Mouse (Mus musculus): ENCODE results near the gene Slc13a3. TPM values are rescaled to one million over a fixed set of nuclear protein-coding genes. Genes with fewer than 3 reads are reported as not detected.

Gene Slc13a3
- polyA plus RNA-seq, 1 experiment from 2014 or later: 1.9 TPM

DNA sequence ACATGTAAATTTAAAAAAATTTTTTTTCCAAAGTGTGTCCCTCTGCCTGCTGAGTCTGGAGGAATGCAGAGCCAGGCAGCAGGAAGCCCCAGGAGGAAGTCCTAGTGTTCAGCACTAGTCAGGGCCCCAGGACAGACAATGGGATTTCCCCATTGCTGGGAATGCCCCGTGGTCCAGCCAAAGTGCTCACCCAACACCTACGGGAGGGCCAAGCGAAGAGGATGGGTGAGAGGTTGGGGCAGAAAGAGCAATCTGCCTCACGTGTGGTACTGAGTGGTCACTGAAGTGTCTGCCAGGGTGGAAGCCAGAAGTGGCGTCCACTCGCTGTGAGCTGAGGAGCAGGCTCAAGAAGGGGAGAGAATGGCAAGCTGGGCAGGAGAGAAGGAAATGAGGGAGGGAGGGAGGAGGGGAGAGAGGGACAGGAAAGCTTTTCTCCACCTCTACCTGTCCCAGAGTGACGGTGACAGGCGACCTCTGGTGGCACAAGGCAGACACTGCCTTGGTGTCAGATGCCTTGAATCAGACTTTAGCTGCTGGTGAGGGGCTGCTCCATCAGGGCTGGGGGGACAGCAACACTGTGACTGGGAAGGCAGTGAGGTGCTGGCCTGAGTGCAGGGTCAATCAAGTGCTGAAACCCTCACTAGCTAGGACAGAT, 14.0 kb upstream of the Slc13a3 start:
- ATAC-seq (ENCODE audit: low read depth): peak; percentile 59
- H3K4me2 ChIP-seq (ENCODE audit: low read depth, low read length): peak overlapping the region; percentile 2; the same call in 1 of the 2 replicates
- no peaks in the 10 kb centered on the region for H3K9me3 ChIP-seq (ENCODE audit: control insufficient read depth, low read length)
- no peak overlapping the region for H3K4me3 ChIP-seq (ENCODE audit: low read depth, low read length)
- peak; percentile 63 for DNase-seq (ENCODE audit: low spot score)
- peaks cover under 1% of the 10 kb centered on the region; the same call in 1 of the 2 replicates for H3K4me1 ChIP-seq (ENCODE audit: control insufficient read depth, insufficient read depth, low read length)
- H3K27me3 ChIP-seq (replicated peaks; ENCODE audit: control insufficient read depth, insufficient read depth, low read length): no peaks in the 10 kb centered on the region
- H3K27ac ChIP-seq (replicated peaks; ENCODE audit: low read depth, low read length): no peak overlapping the region; the same call in 1 of the 2 replicates
- peaks cover 29% of the 10 kb centered on the region for H3K36me3 ChIP-seq (ENCODE audit: control insufficient read depth, insufficient read depth, low read length)
- 31% methylated on average over 8 of the region's 8 CpGs for WGBS
- H3K9ac ChIP-seq (ENCODE audit: low read depth, low read length): no peak overlapping the region

DNA sequence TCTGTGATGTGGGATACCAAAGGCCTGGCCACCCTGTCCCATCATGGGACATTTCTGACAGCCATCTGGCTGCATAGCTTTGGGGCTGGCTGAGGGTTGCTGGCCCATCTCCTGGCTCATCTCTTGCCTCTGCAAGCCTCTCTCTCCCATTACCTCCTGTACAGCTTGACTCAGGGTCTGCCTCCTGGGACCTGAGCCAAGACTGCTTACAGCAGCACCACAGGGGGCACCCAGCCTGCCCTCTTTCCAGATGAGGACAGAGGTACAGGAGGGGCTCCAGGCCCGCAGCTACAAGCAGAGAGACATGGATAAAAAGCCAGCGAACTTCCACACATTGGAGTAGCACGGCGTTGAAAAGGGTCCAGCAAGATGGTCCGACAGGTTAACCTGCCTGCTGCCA, 13.4 kb upstream of the Slc13a3 start:
- DNase-seq (ENCODE audit: low spot score) (no peak), ATAC-seq (ENCODE audit: low read depth) (no peak)
- no peaks in the 10 kb centered on the region for H3K27me3 ChIP-seq (replicated peaks; ENCODE audit: control insufficient read depth, insufficient read depth, low read length)
- no peak overlapping the region for H3K4me3 ChIP-seq (ENCODE audit: low read depth, low read length)
- no peak overlapping the region; the same call in 1 of the 2 replicates for H3K9ac ChIP-seq (ENCODE audit: low read depth, low read length)
- no peak overlapping the region for H3K4me2 ChIP-seq (ENCODE audit: low read depth, low read length)
- no peaks in the 10 kb centered on the region for H3K4me1 ChIP-seq (ENCODE audit: control insufficient read depth, insufficient read depth, low read length)
- WGBS: 75% methylated on average over 5 of the region's 5 CpGs
- H3K9me3 ChIP-seq (ENCODE audit: control insufficient read depth, low read length): no peaks in the 10 kb centered on the region
- H3K27ac ChIP-seq (replicated peaks; ENCODE audit: low read depth, low read length): no peak overlapping the region
- peaks cover 29% of the 10 kb centered on the region for H3K36me3 ChIP-seq (ENCODE audit: control insufficient read depth, insufficient read depth, low read length)

DNA sequence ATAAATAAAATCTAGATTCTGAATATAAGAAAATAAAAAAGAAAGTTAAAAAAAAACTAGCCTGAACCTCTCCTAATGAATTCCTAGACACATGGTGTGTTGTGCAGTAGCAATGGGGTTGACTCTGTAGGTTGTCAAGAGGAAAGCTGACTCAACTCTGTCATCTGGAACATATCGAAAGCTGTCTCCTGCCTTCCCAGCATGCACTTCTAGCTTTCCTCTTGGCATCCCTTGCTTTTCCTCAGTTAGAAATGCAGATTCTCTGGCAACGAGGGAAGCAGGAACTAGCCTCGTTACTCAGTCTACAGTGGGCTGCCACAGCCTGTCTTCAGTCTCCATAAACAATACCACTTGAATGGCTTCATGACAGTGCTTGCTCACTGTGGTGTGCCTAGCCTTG, 12.8 kb upstream of the Slc13a3 start:
- H3K36me3 ChIP-seq (ENCODE audit: control insufficient read depth, insufficient read depth, low read length): peaks cover 28% of the 10 kb centered on the region
- no peak overlapping the region for H3K9ac ChIP-seq (ENCODE audit: low read depth, low read length)
- no peak for ATAC-seq (ENCODE audit: low read depth)
- no peak overlapping the region for H3K4me3 ChIP-seq (ENCODE audit: low read depth, low read length)
- 65% methylated on average over 3 of the region's 3 CpGs for WGBS
- DNase-seq (ENCODE audit: low spot score): peak; percentile 4
- H3K27ac ChIP-seq (replicated peaks; ENCODE audit: low read depth, low read length): no peak overlapping the region
- H3K9me3 ChIP-seq (ENCODE audit: control insufficient read depth, low read length): no peaks in the 10 kb centered on the region
- no peaks in the 10 kb centered on the region for H3K4me1 ChIP-seq (ENCODE audit: control insufficient read depth, insufficient read depth, low read length)
- H3K27me3 ChIP-seq (replicated peaks; ENCODE audit: control insufficient read depth, insufficient read depth, low read length): no peaks in the 10 kb centered on the region
- no peak overlapping the region for H3K4me2 ChIP-seq (ENCODE audit: low read depth, low read length)

DNA sequence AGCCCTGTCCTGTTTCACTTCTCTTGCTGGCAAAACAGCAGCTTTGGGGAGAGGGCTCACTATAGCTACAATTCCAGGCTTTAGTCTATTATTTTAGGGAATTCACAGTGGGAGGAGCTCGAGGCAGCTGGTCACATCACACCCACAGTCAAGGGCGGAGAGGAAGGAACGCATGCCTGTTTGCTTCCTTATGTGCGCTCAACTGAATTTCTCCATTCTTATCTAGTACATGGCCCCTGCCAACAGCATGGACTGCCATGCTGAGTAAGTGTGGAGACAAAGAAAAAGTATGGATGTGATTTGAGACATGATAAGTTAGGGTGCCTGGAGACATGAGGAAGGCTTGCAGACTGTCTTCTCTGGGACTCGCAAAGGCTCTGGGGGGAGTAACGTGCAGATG, 11.1 kb upstream of the Slc13a3 start:
- Histone ChIP-seq H3K4me1 (ENCODE audit: control insufficient read depth, insufficient read depth, low read length) (no peaks in the 10 kb centered on the region), H3K27ac (replicated peaks; ENCODE audit: low read depth, low read length) (no peak overlapping the region), H3K4me2 (ENCODE audit: low read depth, low read length) (no peak overlapping the region), H3K9ac (ENCODE audit: low read depth, low read length) (no peak overlapping the region), H3K9me3 (ENCODE audit: control insufficient read depth, low read length) (no peaks in the 10 kb centered on the region), H3K4me3 (ENCODE audit: low read depth, low read length) (no peak overlapping the region), H3K36me3 (ENCODE audit: control insufficient read depth, insufficient read depth, low read length) (peaks cover 11% of the 10 kb centered on the region), H3K27me3 (replicated peaks; ENCODE audit: control insufficient read depth, insufficient read depth, low read length) (no peaks in the 10 kb centered on the region)
- ATAC-seq (ENCODE audit: low read depth) (no peak), DNase-seq (ENCODE audit: low spot score) (no peak)
- WGBS: 66% methylated on average over 6 of the region's 6 CpGs

DNA sequence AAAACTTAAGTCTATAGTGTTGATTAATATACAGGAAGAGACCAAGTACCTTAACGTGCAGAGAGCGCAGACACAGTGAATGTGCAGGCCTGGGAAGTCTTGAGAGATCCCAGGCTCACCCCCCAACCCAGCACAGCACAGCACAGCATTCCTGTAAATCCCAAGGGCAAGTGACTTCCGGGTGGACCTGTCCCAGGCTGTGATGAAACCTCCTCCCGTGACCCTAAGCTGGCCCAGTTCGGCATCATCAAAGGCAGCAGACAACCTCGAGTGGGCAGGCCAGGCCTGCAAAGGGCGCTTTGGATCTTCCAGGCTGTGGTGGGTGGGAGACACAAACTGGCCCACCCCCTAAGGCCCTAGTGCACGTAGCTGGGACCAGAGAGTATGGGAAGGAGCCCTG, 9.0 kb upstream of the Slc13a3 start:
- Histone ChIP-seq H3K36me3 (ENCODE audit: control insufficient read depth, insufficient read depth, low read length) (no peaks in the 10 kb centered on the region), H3K4me3 (ENCODE audit: low read depth, low read length) (no peak overlapping the region), H3K9ac (ENCODE audit: low read depth, low read length) (no peak overlapping the region), H3K27ac (replicated peaks; ENCODE audit: low read depth, low read length) (no peak overlapping the region), H3K27me3 (replicated peaks; ENCODE audit: control insufficient read depth, insufficient read depth, low read length) (no peaks in the 10 kb centered on the region), H3K4me2 (ENCODE audit: low read depth, low read length) (no peak overlapping the region), H3K4me1 (ENCODE audit: control insufficient read depth, insufficient read depth, low read length) (no peaks in the 10 kb centered on the region), H3K9me3 (ENCODE audit: control insufficient read depth, low read length) (no peaks in the 10 kb centered on the region)
- DNase-seq (ENCODE audit: low spot score): no peak
- ATAC-seq (ENCODE audit: low read depth): no peak
- 50% methylated on average over 8 of the region's 8 CpGs for WGBS

DNA sequence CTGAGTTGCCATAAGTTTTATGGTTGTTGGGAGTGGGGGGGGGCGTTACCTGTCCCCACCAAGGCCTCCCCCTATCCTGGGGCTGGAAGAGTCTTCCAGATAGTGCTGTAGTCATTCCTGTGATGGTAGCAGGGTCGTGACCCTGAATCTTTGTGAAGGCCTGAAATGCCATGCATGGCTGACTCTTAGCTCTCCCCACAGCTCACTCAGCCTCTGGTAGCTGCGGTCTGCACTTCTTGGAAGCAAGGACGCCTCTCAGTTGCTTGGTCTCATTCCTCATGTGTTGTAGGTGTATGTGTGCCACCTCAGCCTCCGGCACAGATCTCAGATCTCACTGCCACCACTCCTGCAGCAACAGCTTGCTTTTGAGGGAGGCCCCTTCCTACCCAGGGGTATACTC, 2.8 kb upstream of the Slc13a3 start:
- Histone ChIP-seq H3K4me3 (ENCODE audit: low read depth, low read length) (no peak overlapping the region), H3K4me1 (ENCODE audit: control insufficient read depth, insufficient read depth, low read length) (no peaks in the 10 kb centered on the region), H3K4me2 (ENCODE audit: low read depth, low read length) (no peak overlapping the region), H3K27me3 (replicated peaks; ENCODE audit: control insufficient read depth, insufficient read depth, low read length) (peaks cover 20% of the 10 kb centered on the region), H3K9me3 (ENCODE audit: control insufficient read depth, low read length) (no peaks in the 10 kb centered on the region), H3K27ac (replicated peaks; ENCODE audit: low read depth, low read length) (no peak overlapping the region), H3K9ac (ENCODE audit: low read depth, low read length) (no peak overlapping the region), H3K36me3 (ENCODE audit: control insufficient read depth, insufficient read depth, low read length) (no peaks in the 10 kb centered on the region)
- WGBS: 66% methylated on average over 5 of the region's 5 CpGs
- no peak for DNase-seq (ENCODE audit: low spot score)
- no peak for ATAC-seq (ENCODE audit: low read depth)

DNA sequence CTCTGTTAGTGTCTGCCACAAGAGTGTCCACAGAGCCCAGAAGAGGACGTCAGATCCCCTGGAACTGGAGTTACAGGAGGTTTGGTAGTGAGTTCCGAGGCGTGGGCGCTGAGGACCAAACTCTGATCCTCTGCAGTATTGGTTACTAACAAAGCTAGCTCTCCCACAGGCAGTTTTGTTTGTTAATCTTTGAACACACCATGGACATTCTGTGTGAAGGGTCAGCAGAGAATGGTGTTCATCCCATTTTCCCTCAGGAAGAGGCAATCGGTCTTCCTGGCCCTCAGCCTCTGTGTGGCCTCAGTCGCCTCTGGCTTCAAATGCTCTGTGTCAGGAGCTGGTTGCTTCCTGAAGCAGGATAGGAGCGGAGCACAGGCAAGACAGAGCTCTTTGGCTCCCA, 2.4 kb upstream of the Slc13a3 start:
- no peak for ATAC-seq (ENCODE audit: low read depth)
- 68% methylated on average over 7 of the region's 7 CpGs for WGBS
- no peak overlapping the region for H3K4me2 ChIP-seq (ENCODE audit: low read depth, low read length)

DNA sequence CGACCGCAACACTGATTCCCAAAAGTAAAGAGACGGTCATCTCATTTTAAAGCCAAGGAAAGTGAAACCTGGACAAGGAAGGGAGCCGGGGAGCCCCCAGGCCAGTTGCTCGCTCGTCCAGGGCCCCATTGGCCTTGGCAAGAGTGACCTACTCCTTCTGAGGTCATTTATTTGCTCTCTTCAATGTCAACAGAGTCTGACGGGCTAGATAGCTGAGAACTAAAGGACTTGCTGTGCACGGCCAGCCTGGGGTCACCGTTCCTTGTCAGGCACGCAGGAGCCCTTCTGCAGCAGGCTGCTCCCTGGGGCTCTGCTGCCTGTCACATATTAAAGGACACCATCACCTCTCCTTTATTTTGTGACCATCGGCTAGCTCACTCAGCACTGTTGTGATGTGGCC, 1.1 kb downstream of the Slc13a3 start:
- Histone ChIP-seq H3K4me3 (ENCODE audit: low read depth, low read length) (no peak overlapping the region), H3K27me3 (replicated peaks; ENCODE audit: control insufficient read depth, insufficient read depth, low read length) (peaks cover 20% of the 10 kb centered on the region), H3K9ac (ENCODE audit: low read depth, low read length) (no peak overlapping the region), H3K27ac (replicated peaks; ENCODE audit: low read depth, low read length) (no peak overlapping the region), H3K9me3 (ENCODE audit: control insufficient read depth, low read length) (no peaks in the 10 kb centered on the region), H3K4me2 (ENCODE audit: low read depth, low read length) (no peak overlapping the region), H3K36me3 (ENCODE audit: control insufficient read depth, insufficient read depth, low read length) (no peaks in the 10 kb centered on the region), H3K4me1 (ENCODE audit: control insufficient read depth, insufficient read depth, low read length) (no peaks in the 10 kb centered on the region; the same call in 1 of the 2 replicates)
- ATAC-seq (ENCODE audit: low read depth) (no peak), DNase-seq (ENCODE audit: low spot score) (no peak)
- 68% methylated on average over 11 of the region's 11 CpGs for WGBS

More for the DNA sequence above, 2.4 kb upstream of the Slc13a3 start:
- Histone ChIP-seq H3K9me3 (ENCODE audit: control insufficient read depth, low read length) (no peaks in the 10 kb centered on the region), H3K4me1 (ENCODE audit: control insufficient read depth, insufficient read depth, low read length) (no peaks in the 10 kb centered on the region), H3K27ac (replicated peaks; ENCODE audit: low read depth, low read length) (no peak overlapping the region), H3K4me3 (ENCODE audit: low read depth, low read length) (no peak overlapping the region), H3K27me3 (replicated peaks; ENCODE audit: control insufficient read depth, insufficient read depth, low read length) (peaks cover 20% of the 10 kb centered on the region), H3K9ac (ENCODE audit: low read depth, low read length) (no peak overlapping the region), H3K36me3 (ENCODE audit: control insufficient read depth, insufficient read depth, low read length) (no peaks in the 10 kb centered on the region)
- DNase-seq (ENCODE audit: low spot score): no peak

DNA sequence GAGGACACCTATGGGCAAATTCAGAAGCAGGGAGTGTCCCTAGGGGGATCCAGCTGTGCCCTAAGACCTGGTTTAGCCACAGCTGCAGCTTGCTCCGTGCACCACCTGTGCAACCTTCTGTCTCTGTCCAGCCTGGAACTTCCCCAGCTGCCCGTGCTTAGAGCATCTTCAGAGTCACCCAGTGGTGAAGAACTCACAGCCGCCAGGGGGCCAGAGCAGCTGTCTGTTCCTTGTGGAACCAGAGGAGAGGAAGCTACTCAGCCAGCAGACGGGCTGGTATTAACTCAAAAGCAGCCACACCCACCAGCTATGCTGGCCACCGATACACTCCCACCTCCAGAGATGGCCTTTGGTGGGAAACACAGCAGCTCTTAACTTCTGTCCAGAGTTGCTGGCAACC, 2.9 kb downstream of the Slc13a3 start:
- ATAC-seq (ENCODE audit: low read depth) (no peak), DNase-seq (ENCODE audit: low spot score) (peak; percentile 41)
- Histone ChIP-seq H3K9ac (ENCODE audit: low read depth, low read length) (no peak overlapping the region), H3K27me3 (replicated peaks; ENCODE audit: control insufficient read depth, insufficient read depth, low read length) (peaks cover 20% of the 10 kb centered on the region), H3K4me3 (ENCODE audit: low read depth, low read length) (no peak overlapping the region), H3K4me2 (ENCODE audit: low read depth, low read length) (no peak overlapping the region), H3K9me3 (ENCODE audit: control insufficient read depth, low read length) (no peaks in the 10 kb centered on the region), H3K36me3 (ENCODE audit: control insufficient read depth, insufficient read depth, low read length) (no peaks in the 10 kb centered on the region), H3K27ac (replicated peaks; ENCODE audit: low read depth, low read length) (no peak overlapping the region), H3K4me1 (ENCODE audit: control insufficient read depth, insufficient read depth, low read length) (no peaks in the 10 kb centered on the region; the same call in 1 of the 2 replicates)
- WGBS: 34% methylated on average over 5 of the region's 5 CpGs
